Mouse (Mus musculus) embryonic facial prominence, embryonic 11.5 days (tissue): Measurements from ENCODE around the gene Fgfr2. TPM values are rescaled to one million over a fixed set of nuclear protein-coding genes. Genes with fewer than 3 reads are reported as not detected.

Experiments
- ATAC-seq: fragments of 200-750 bp; cut with Nextera tagmentation; replicated peaks from 2 replicates; pipeline ENCODE4 v1.8.0; 2017; ENCODE audit warnings: low read depth; ENCODE audit not compliant: insufficient number of reproducible peaks, low FRiP score, low TSS enrichment
- DNase-seq: peaks from one replicate; pipeline ENCODE4 v3.0.0-alpha.2; 2015; ENCODE audit warnings: low spot score
- H3K27ac ChIP-seq: fragments of 300-500 bp; sonication (generic); replicated peaks from 2 replicates; pipeline ENCODE4 v1.5.1; 2014; ENCODE audit warnings: mild to moderate bottlenecking, low read depth, low read length, control low read depth
- H3K27me3 ChIP-seq: fragments of 300-500 bp; sonication (generic); 2 replicates; pipeline ENCODE4 v1.6.1; 2014; ENCODE audit warnings: mild to moderate bottlenecking, low read length, moderate library complexity, mixed read lengths; ENCODE audit not compliant: control insufficient read depth, insufficient read depth
- H3K36me3 ChIP-seq: fragments of 300-500 bp; sonication (generic); replicated peaks from 2 replicates; pipeline ENCODE4 v1.6.1; 2014; ENCODE audit warnings: low read depth, mild to moderate bottlenecking, low read length, moderate library complexity, mixed read lengths; ENCODE audit not compliant: control insufficient read depth, insufficient read depth
- H3K4me1 ChIP-seq: fragments of 300-500 bp; sonication (generic); 2 replicates; pipeline ENCODE4 v1.6.1; 2014; ENCODE audit warnings: low read length, mixed read lengths; ENCODE audit not compliant: control insufficient read depth, insufficient read depth
- H3K4me2 ChIP-seq: fragments of 300-500 bp; sonication (generic); 2 replicates; pipeline ENCODE4 v1.6.1; 2014; ENCODE audit warnings: low read depth, mild to moderate bottlenecking, control low read depth, low read length, moderate library complexity
- H3K4me3 ChIP-seq: fragments of 300-500 bp; sonication (generic); 2 replicates; pipeline ENCODE4 v1.5.1; 2014; ENCODE audit warnings: low read depth, low read length, control low read depth
- H3K9ac ChIP-seq: fragments of 300-500 bp; sonication (generic); replicated peaks from 2 replicates; pipeline ENCODE4 v1.6.1; 2014; ENCODE audit warnings: mild to moderate bottlenecking, control low read depth, low read length
- H3K9me3 ChIP-seq: fragments of 300-500 bp; sonication (generic); replicated peaks from 2 replicates; pipeline ENCODE4 v1.6.1; 2016; ENCODE audit warnings: mild to moderate bottlenecking, low read length, inconsistent platforms, mixed read lengths; ENCODE audit not compliant: control insufficient read depth
- WGBS: fragments of 180-500 bp; shearing (Covaris S2); extraction: QIAGEN DNeasy Blood & Tissue Kit; methylation state at CpG from one replicate; pipeline ENCODE4 v1.1.7; 2014; 5-methylcytosine and 5-hydroxymethylcytosine counted together
- polyA plus RNA-seq: library from polyadenylated mRNA; unstranded; fragments of >200 nt; fragmentation: Nextera tagmentation; extraction: Ambion mirVana; gene quantifications from 2 replicates; pipeline ENCODE4 v1.2.1, GENCODE M21; 2014

The Fgfr2 gene
- polyA plus RNA-seq, 1 experiment from 2014 or later, result 75.6 TPM

- WGBS, result 82% methylated on average over 3 of the region's 3 CpGs
- DNase-seq, result no peak
These were observed 2736.8 kb downstream of the Fgfr2 start for GRCm38 (mm10) chr7:130386308-130386707.

GRCm38 (mm10) chr7:130385732-130386294 lies 2737.3 kb downstream of the Fgfr2 start:
- ATAC-seq (no peak), DNase-seq (no peak)
- no peaks in the 10 kb centered on the region for H3K36me3 ChIP-seq
- H3K27ac ChIP-seq, result no peak overlapping the region
- WGBS, result 84% methylated on average over 8 of the region's 8 CpGs
- H3K4me3 ChIP-seq, result no peak overlapping the region
- no peaks in the 10 kb centered on the region for H3K9me3 ChIP-seq
- no peaks in the 10 kb centered on the region for H3K27me3 ChIP-seq
- H3K9ac ChIP-seq, result no peak overlapping the region
- no peak overlapping the region for H3K4me2 ChIP-seq
- no peaks in the 10 kb centered on the region for H3K4me1 ChIP-seq

More at GRCm38 (mm10) chr7:130386308-130386707, 2736.8 kb downstream of the Fgfr2 start:
- Histone ChIP-seq H3K27ac (no peak overlapping the region), H3K36me3 (no peaks in the 10 kb centered on the region), H3K9ac (no peak overlapping the region), H3K4me3 (no peak overlapping the region), H3K4me2 (no peak overlapping the region), H3K27me3 (no peaks in the 10 kb centered on the region), H3K9me3 (no peaks in the 10 kb centered on the region), H3K4me1 (no peaks in the 10 kb centered on the region)
- ATAC-seq, result no peak

DNA sequence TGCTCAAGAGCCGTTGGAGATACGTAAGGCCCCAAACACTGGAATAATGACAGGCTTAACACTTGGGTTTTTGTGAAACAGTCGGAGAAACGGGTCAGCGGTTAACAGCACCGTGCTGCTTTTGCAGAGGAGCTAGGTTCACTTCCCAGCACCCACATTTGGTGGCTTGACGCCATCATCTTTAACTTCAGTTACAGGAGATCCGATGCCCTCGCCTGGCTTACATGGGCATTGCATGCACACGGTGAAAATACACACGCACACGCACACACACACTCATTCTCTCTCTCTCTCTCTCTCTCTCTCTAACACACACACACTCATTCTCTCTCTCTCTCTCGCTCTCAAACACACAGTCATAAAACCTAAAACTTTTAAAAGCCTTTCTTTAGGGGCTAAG lies 2741.0 kb downstream of the Fgfr2 start:
- Histone ChIP-seq H3K4me1 (no peaks in the 10 kb centered on the region), H3K9ac (no peak overlapping the region), H3K9me3 (no peaks in the 10 kb centered on the region), H3K27ac (no peak overlapping the region), H3K4me3 (no peak overlapping the region), H3K27me3 (no peaks in the 10 kb centered on the region), H3K36me3 (no peaks in the 10 kb centered on the region), H3K4me2 (no peak overlapping the region)
- DNase-seq (no peak), ATAC-seq (no peak)
- WGBS, result 93% methylated on average over 13 of the region's 13 CpGs

GRCm38 (mm10) chr7:130381387-130381951 lies 2741.7 kb downstream of the Fgfr2 start:
- Histone ChIP-seq H3K9me3 (no peaks in the 10 kb centered on the region), H3K27me3 (no peaks in the 10 kb centered on the region), H3K4me2 (no peak overlapping the region), H3K27ac (no peak overlapping the region), H3K4me3 (no peak overlapping the region), H3K36me3 (no peaks in the 10 kb centered on the region), H3K9ac (no peak overlapping the region), H3K4me1 (no peaks in the 10 kb centered on the region)
- DNase-seq, result no peak
- no peak for ATAC-seq
- WGBS, result 77% methylated on average over 8 of the region's 8 CpGs

DNA sequence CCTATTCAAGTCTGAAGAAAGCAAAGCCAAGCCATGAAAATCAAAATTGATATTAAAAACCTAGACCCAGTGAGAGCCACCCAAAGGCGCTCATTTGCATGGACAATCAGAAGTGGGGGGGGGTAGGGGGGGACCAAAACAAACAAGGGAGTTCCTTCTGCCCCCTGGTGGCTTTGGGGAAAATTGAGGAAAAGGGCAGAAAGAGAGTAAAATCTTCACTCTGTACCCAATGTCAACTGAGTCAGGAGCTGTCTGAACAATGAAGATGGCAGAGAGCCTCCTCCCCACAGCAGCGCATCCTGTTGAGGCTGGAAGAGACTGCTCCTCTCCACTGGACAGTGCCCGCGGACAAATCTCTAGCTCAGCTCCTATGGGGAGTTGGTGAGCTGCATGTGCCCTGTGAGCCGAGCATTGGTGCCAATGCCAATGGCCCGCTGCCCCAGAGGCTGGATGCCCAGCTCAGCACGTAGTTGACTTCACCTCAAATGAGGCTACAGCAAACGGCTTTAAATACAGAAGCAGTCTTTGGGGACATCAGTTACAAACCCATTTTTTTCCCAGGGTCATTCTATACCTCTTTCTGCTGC lies 2742.3 kb downstream of the Fgfr2 start:
- Histone ChIP-seq H3K27me3 (no peaks in the 10 kb centered on the region), H3K27ac (no peak overlapping the region)

GRCm38 (mm10) chr7:130380367-130380766 lies 2742.8 kb downstream of the Fgfr2 start:
- ATAC-seq (no peak), DNase-seq (no peak)
- no peaks in the 10 kb centered on the region for H3K36me3 ChIP-seq
- no peak overlapping the region for H3K4me3 ChIP-seq
- no peaks in the 10 kb centered on the region for H3K9me3 ChIP-seq
- H3K4me2 ChIP-seq, result no peak overlapping the region
- H3K4me1 ChIP-seq, result no peaks in the 10 kb centered on the region
- H3K27ac ChIP-seq, result no peak overlapping the region
- 95% methylated on average over 7 of the region's 7 CpGs for WGBS
- H3K27me3 ChIP-seq, result no peaks in the 10 kb centered on the region
- no peak overlapping the region for H3K9ac ChIP-seq

More for the DNA sequence above, 2742.3 kb downstream of the Fgfr2 start:
- no peak overlapping the region for H3K4me3 ChIP-seq
- H3K9me3 ChIP-seq, result no peaks in the 10 kb centered on the region
- 83% methylated on average over 8 of the region's 8 CpGs for WGBS
- ATAC-seq (no peak), DNase-seq (no peak)
- H3K4me1 ChIP-seq, result no peaks in the 10 kb centered on the region
- no peak overlapping the region for H3K4me2 ChIP-seq
- no peak overlapping the region for H3K9ac ChIP-seq
- no peaks in the 10 kb centered on the region for H3K36me3 ChIP-seq

DNA sequence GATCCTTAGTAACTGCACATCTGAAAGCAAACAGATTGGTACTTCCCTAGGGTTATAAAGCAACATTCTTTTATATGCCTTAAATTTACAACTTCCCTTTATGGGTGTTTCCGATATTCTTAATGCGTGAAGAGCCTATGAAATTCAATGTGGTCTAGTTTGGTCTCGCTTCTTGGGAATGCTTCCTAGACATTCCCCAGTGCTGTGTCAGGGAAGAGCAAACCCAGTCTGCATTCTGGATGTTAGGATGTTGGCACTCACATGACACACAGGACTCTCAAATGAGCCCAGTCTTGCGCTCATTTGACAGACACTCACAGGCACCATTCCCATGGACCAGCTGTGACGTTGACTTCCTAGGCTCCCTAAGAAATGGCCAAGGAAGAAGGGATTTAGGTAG lies 2743.3 kb downstream of the Fgfr2 start:
- Histone ChIP-seq H3K27ac (no peak overlapping the region), H3K36me3 (no peaks in the 10 kb centered on the region), H3K4me1 (no peaks in the 10 kb centered on the region), H3K27me3 (no peaks in the 10 kb centered on the region), H3K9me3 (no peaks in the 10 kb centered on the region), H3K9ac (no peak overlapping the region), H3K4me2 (no peak overlapping the region), H3K4me3 (no peak overlapping the region)
- DNase-seq (no peak), ATAC-seq (no peak)
- WGBS, result 92% methylated on average over 5 of the region's 5 CpGs

- WGBS, result 80% methylated on average over 3 of the region's 3 CpGs
- ATAC-seq (no peak), DNase-seq (no peak)
- Histone ChIP-seq H3K27me3 (no peaks in the 10 kb centered on the region), H3K4me3 (no peak overlapping the region), H3K27ac (no peak overlapping the region), H3K9ac (no peak overlapping the region), H3K36me3 (no peaks in the 10 kb centered on the region), H3K4me2 (no peak overlapping the region), H3K4me1 (no peaks in the 10 kb centered on the region), H3K9me3 (no peaks in the 10 kb centered on the region)
These were observed 2744.8 kb downstream of the Fgfr2 start for GRCm38 (mm10) chr7:130378308-130378707.
